Mouse (Mus musculus) testis, postnatal 10 days (tissue): ENCODE measurements around the gene Rps19bp1.
A peak's percentile ranks its signal among the peaks of the same experiment; 100 is the strongest.

Source experiments
- DNase-seq: peaks from one replicate; pipeline ENCODE4 v3.0.0; 2021; ENCODE audit warnings: low spot score

The Rps19bp1 gene

DNA sequence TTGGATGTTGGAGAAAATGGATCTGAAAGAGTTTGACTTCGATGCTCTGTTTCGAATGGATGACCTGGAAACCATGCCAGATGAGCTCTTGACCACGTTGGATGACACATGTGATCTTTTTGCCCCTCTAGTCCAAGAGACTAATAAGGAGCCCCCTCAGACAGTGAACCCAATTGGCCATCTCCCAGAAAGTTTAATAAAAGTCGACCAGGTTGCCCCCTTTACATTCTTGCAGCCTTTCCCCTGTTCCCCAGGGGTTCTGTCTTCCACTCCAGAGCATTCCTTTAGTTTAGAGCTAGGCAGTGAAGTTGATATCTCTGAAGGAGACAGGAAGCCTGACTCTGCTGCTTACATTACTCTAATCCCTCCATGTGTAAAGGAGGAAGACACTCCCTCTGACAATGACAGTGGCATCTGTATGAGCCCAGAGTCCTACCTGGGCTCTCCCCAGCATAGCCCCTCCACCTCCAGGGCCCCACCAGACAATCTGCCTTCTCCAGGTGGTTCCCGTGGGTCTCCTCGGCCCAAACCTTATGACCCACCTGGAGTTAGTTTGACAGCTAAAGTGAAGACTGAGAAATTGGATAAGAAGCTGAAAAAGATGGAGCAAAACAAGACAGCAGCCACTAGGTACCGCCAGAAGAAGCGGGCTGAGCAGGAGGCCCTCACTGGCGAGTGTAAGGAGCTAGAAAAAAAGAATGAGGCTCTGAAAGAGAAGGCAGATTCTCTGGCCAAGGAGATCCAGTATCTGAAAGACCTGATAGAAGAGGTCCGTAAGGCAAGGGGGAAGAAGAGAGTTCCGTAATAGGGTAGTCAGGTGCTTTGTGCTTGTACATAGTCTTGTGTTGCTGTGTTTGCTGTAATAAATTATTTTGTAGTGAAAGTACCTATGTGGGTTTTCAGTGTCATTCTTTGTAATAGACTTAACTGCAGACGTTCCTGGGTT is 7.2 kb downstream of the Rps19bp1 start:
- no peak for DNase-seq

DNA sequence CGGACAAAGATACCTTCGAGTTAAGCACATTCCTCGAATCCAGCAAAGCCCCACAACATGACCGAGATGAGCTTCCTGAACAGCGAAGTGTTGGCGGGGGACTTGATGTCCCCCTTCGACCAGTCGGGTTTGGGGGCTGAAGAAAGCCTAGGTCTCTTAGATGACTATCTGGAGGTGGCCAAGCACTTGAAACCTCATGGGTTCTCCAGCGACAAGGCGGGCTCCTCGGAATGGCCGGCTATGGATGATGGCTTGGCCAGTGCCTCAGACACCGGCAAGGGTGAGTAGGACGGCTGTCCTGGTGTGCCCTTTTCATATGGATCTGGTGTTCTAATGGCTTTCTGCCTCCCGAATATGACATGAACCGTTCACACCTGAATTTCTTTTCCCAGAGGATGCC is 7.9 kb downstream of the Rps19bp1 start:
- DNase-seq, result no peak

DNA sequence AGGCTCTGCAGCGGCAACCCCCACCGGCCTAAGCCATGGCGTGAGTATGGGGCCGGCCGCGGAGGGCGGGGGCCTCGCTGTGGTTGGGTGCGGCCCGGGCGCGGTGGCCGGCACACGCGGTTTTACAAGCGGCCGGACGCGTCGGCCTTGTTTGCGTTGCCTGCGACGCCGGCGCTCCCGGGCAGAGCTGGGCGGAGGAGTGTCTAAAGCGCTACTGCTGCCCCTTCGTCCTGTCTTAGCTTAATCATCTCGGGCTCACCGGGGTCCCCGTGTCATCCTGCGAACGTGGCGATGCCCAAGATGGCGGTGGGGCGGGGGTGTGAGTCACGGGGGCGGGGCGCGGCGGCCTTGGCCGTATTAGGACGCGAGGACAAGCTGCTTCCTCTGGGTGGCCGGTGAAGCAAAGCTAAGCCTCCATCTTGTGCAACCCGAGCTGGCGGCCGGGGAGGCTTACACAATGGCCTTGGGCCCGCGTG is 8.4 kb downstream of the Rps19bp1 start:
- DNase-seq, result peak; percentile 92

DNA sequence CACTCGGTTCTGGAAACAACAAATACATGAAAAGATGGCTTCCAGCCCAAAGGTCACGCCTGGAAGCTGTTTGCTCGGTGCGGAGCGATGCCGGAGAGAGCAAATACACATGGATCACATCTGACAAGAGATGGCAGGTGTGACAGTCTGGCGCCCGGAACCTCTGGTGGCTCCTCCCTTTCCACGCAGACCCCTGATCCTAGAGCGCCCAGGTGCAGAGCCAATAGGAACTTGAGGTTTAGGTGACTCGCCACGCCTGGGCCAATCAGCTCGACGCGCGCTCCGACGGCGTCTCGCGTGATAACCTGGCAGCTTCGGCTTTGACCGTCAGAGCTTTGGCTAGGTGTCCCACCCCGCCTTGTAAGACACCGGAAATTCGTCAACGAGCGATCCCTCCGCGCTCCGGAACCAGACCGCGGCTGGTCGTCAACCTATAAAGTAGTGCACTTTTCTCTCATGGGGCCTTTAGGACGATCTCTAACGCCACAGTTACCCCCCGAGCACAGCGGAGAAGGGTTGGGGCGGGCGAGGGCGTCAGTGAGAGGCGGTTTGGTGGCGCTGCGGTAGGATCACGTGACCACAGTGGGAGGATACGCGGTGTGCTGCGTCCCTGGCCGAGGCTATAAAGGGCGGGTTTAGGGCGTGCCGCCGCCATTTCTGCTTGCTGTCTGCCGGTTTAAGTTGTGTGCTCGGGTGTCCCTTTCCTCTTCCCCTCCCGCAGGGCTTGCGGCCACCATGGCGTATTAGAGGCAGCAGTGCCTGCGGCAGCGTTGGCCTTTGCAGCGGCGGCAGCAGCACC is 9.1 kb downstream of the Rps19bp1 start, which contains the start of gene Atf4:
Gene Atf4, plus strand, starts transcription at position 338 of the 799 bp plus-strand sequence.
- DNase-seq, result peak; percentile 94

DNA sequence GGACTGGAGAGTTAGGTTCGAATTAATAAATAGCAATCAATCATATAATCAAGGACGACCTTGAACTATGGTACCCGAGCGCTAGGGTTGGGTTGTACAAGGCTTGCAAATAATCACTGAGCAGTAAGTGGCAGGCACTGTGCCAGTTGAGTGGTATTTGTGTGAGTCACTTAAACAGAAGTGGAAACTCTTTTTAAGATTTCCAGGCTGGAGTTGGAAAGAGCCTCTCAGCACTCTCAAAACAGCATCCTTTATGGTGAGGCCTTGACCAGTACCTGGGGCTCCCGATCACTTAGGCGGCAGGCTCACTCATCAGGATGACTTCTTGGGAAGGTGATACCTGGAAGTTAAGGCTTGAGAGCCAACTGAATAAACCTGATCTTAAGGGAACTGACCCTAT is 9.9 kb downstream of the Rps19bp1 start:
- peak; percentile 74 for DNase-seq

DNA sequence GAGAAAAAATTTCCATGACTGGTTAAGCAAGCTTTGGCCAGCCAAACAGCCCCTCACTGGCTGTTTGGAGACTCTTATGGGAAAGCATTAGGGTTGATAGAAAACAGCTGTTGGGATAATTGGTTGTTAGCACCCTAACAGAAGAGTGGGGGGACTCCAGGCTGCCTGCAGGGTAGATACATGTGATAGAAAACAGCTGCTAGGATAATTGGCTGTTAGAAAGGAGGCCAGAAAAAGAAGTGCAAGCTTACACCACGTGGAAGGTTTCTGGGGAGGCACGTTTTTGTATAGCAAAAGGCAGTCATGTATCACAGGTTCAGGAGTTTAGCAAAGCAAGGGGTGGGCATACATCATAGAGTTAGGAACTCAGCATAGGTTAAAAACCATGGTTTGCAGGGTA is 10.6 kb downstream of the Rps19bp1 start:
- DNase-seq, result no peak

DNA sequence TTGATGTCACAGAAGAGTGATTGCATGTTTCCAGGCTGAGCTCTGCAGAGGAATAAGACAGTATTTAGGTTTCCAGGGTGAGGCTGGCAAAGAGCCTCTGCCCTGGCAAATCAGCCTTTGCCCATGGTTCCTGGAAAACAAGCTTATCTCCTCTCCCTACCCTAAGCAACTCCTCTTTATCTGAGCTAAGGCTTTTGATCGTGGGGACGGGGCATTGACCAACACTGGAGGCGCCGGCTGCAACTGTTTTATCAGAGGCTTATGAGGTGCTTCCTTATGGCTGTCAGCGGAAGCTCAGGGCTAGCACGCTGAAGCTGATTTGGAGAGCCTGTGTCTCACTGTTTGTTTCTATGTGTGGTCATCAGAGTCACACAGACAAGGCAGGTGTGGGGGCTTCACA is 13.5 kb downstream of the Rps19bp1 start:
- no peak for DNase-seq

DNA sequence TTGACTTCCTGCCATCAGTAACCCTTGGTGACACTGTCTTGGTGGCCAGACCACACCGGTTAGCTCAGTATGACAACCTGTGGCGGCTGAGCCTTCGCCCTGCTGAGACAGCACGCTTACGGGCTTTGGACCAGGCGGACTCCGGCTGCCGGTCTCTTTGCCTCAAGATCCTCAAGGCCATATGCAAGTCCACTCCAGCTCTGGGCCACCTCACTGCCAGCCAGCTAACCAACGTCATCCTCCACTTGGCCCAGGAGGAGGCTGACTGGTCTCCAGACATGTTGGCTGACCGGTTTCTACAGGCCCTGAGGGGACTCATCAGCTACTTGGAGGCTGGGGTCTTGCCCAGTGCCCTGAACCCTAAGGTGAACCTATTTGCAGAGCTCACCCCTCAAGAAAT is 14.4 kb downstream of the Rps19bp1 start:
- no peak for DNase-seq

DNA sequence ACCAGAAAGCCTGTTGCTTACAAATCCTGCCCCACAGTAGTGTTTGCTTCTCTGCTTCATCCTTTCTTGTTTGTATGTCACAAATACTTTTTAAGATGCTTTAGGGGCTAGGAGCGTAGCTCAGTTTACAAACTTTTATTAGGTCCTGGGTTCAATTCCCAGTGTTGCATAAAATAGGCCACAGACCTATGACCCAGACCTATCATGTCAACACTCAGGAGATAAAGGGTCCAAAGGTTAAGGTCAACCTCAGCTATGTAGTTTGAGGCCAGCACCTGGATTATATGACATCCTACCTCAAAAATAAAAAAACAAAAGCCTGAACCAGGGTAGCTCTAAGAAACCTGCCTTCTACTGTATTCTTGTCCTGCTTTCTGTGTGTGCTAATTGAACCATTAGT is 15.5 kb downstream of the Rps19bp1 start:
- no peak for DNase-seq

DNA sequence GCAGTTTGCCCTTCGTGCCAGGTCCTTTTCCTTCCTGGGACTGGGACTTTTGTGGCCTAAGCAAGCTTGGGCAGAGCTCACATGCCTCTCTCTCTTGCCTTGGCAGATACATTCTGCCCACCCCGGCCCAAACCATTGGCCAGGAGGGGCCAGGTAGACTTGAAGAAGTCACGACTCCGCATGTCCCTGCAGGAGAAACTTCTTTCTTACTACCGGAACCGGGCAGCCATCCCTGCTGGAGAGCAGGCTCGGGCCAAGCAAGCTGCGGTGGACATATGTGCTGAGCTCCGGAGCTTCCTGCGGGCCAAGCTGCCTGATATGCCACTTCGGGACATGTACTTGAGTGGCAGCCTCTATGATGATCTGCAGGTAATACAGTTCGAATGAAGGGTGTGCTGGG is 16.0 kb downstream of the Rps19bp1 start:
- DNase-seq, result no peak

DNA sequence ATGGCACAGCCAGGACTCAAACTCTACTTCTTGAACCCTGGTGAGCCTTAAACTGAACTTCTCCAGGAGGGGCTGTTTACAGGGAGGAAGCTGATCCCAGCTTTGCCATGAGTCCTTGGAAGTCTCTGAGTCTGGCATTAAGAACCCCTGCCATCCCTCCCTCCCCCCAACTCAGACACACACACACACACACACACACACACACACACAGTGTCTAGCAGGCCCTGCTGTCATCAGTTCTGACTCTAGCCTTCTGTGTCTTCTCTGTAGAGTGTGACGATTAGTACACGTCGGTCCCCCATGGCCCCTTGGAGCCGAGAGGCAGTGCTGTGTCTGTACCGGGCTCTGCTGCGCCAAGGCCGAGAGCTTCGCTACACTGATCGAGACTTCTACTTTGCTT is 28.6 kb downstream of the Rps19bp1 start, which contains the start of gene AC140267.1:
Gene AC140267.1, plus strand, starts transcription at position 301 of the 400 bp plus-strand sequence.
- no peak for DNase-seq

DNA sequence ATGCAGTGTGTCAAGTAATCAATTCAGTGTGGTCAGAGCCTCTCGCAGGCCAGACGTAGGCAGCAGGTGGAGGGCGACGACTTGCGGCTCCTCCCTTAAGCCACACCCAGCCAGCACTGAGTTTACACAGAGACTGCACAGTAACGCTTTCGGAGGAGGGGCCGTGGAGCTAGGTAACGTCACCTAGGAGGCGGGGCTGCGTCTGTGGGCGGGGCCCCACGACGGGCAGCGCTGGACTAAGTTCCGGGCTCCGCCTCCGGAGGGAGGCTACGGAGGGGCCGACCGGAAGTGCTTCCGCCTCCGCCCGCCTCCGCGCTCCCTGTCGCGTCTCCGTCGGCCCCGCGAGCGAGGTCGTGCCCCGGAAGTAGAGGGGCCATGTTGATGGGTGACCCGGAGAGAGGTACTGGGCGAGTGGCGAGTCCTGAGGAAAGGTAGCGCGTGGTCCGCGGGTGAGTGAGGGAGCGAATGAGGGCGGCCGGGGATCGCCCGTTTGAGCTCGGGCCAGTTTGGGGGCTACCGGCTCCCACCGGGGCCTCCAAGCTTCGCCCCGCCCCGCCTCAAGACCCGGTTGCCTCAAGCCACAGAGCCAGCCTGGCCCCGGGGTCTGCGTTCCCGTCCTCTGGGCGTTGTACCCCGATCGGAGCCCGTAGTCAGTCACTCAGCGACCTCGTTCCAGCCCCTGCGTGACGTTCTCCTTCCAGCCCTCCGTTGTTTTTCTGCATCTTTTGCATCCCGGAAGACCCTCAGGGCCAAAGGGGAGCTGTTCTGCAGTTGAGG is 30.2 kb downstream of the Rps19bp1 start, which contains the start of gene Mief1:
Gene Mief1, plus strand, starts transcription at position 286 of the 777 bp plus-strand sequence.
- DNase-seq, result peak; percentile 99

DNA sequence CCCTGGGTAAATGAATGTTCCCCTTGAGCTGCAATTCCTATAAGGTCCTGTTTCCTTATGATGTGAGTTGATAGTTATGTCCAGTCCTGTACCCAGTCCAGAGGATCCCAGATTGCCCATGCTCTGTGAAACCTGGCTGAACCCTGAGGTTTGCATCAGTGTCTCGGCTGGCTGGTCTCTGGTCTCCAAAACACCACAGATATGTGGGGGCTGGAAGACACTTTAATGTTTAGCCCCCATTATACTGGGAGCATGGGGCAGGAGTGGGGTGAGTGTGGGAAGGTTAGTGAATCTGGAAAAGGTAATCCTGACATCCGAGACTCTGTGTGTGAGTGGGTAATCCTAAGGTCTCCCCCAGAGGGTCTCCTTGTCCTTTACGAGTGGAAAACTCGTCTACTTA is 31.1 kb downstream of the Rps19bp1 start:
- DNase-seq, result no peak

DNA sequence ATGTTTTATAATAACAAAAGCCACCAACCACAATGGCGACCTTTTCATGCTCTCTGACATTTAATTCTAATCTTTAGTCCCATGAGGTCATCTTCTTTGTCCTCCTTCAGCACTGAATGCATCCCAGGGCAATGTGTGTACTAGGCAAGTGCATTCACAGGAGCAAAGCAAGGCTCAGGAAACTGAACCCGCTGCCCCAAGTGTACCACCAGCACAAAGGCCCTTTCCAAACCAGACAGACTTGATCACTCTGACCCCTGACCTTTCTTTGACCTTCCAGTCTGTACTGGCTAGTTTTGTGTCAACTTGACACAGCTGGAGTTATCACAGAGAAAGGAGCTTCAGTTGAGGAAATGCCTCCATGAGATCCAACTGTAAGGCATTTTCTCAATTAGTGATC is 31.8 kb downstream of the Rps19bp1 start:
- no peak for DNase-seq

DNA sequence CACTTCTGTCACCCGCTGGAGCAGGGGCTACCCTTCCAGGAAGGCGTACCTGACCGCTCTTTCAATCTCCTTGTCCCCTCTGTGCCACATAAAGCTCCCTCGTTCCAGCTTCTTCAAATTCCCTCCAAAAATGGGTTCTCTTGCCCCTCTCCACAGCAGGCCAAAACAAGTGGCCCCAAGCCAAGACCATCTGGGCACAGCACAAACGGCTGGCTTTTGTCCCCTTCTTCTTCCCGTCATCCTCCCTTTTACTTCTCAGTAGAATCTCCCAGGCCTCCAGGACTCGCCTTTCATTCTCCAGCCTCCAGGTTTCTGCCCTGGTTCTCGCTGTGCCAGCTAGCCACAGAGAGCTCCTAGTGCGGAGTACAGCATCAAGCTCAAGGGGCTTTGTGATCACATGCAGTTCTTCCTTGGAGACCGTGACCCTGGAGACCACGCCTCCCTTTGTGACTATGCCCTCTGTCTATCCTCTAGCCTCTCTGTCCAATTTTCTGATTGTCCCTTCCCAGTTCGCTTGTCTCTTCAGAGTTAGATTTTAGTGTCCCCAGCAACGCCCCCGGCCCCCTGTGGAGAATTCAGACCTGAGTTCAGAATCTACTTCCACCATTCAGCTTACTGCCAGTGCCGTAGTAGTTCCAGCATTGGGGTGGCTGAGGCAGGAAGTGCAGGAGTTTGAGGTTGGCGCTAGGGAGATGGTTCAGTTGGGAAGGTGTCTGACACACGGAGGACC is 35.9 kb downstream of the Rps19bp1 start:
- no peak for DNase-seq

DNA sequence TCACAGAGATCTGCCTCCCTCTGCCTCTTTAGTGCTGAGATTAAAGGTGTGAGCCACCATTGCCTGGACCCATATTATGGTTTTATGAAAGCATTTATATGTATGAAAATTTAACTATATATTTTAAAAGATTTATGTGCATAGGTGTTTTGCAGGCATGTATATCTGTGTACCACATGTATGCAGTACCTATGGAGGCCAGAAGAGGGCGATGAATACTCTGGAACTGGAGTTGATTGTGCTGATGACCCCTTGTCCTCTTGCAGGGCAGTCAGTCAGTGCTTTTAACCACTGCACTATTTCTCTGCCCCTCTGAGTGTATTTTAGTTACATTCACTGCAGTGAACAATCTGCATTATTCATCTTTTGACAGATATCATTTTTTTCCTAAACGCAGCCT is 38.3 kb downstream of the Rps19bp1 start:
- DNase-seq, result peak; percentile 76

DNA sequence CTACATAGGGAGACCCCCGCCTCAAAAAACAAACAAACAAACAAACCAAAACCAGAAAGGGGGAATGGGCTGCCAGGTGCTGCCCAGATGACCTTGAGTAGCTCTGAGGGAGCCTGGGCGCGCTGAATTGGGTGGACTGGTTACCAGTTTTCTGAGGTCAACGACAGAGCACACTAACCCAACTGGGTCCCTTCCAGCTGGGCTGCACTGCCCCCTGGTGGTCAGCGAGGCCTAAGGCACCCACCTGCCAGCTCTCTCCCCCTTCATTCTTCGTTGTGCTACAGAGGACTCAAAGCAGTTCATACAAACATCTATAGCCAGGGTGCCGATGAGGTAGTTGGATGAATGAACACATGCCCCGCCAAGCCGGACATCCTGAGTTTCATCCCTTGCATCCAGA is 38.9 kb downstream of the Rps19bp1 start:
- DNase-seq, result peak; percentile 95

DNA sequence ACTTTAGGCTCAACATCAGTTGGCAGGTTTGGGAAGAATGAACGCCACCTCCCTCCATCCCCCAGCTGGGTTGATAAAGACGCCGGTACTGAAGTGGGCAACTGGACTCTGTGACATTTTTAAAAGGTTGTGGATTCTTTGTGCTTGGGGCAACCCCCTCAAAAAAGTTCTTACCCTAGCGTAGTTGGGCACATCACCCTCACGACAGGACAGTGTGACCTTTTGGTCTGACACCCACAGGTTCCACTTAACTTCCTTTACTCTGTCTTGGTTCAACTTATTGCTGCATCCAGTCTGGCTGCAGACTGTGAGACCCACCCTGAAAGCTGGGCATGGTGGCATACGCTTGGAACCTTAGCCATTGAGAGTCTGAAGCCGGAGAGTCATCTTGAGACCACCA is 40.4 kb downstream of the Rps19bp1 start:
- no peak for DNase-seq

DNA sequence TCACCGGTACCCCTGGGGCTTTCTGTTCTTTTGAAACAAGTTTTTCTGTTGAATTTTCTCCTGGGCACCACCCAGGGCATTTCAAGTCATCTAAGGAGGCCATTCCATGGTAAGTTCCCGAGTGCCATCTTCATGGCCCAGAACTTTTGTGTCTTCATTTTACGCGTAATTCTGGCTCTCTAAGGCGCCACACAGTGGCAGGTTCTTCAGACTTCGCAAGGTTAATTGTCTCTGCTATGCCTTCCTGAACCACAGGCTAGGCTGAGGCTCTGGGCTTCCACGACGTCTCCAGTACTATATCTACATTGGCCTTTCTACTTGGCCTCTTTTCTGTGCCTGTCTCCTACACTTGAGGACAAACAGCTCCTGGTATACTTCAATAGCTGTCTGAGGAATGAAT is 43.1 kb downstream of the Rps19bp1 start:
- DNase-seq, result no peak

DNA sequence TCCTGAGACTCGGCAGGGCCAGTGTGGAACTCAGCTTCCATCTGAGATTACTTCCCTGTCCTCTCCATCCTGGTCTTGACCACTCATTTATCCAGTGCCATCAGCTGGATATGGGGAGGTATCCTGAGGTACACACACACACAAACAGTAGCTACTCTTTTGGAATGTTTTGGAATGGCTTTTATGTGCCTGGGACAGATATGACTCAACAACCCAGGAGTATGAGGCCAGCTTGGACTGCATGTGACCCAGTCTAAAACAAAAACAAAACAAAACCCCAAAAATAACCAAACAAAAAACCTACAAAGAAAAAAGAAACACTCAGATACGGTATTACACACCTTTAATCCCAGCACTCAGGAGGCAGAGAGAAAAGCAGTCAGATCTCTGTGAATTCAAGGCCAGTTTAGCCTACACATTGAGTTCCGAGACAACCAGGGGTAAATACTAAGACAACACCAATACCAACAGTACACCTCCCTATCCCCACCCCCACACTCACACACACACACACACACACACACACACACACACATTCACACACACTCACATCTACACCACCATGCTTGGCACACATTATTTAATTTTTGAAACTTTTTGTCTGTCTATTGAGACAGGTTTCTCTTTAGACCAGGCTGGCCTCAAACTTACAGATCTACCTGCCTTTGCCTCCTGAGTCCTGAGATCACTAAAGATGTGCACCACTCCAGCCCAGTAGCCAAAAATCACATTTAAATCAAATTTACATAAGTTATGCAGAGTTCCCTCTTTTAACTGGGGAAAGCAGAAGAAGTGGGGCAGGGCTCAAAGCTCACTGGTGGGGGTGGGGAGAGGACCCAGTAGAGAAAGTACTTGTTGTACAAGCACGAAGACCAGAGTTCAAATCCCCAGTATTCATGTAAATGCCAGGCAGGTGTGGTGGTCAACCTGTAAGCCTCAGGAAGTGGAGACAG is 44.1 kb downstream of the Rps19bp1 start:
- DNase-seq, result no peak
